Mouse (Mus musculus): ENCODE results near the gene Rps6ka4.

- TF ChIP-seq CTCF (IDR thresholded peaks at IDR 0.05; ENCODE audit: low read depth, low read length) (no peak), POLR2A (IDR thresholded peaks at IDR 0.05; ENCODE audit: insufficient read depth, low read length) (no peak)
Measured at GRCm38 (mm10) chr19:6859032-6859651, 18.7 kb upstream of the Rps6ka4 start.

Measured in ES-Bruce4 (cell line).